Mouse (Mus musculus) embryonic facial prominence, embryonic 11.5 days (tissue): Measurements from ENCODE around the gene Litaf. TPM values are rescaled to one million over a fixed set of nuclear protein-coding genes. Genes with fewer than 3 reads are reported as not detected.

Source experiments
- ATAC-seq: fragments of 200-750 bp; cut with Nextera tagmentation; replicated peaks from 2 replicates; pipeline ENCODE4 v1.8.0; 2017; ENCODE audit warnings: low read depth; ENCODE audit not compliant: insufficient number of reproducible peaks, low FRiP score, low TSS enrichment
- DNase-seq: peaks from one replicate; pipeline ENCODE4 v3.0.0-alpha.2; 2015; ENCODE audit warnings: low spot score
- H3K27ac ChIP-seq: fragments of 300-500 bp; sonication (generic); replicated peaks from 2 replicates; pipeline ENCODE4 v1.5.1; 2014; ENCODE audit warnings: mild to moderate bottlenecking, low read depth, low read length, control low read depth
- H3K27me3 ChIP-seq: fragments of 300-500 bp; sonication (generic); 2 replicates; pipeline ENCODE4 v1.6.1; 2014; ENCODE audit warnings: mild to moderate bottlenecking, low read length, moderate library complexity, mixed read lengths; ENCODE audit not compliant: control insufficient read depth, insufficient read depth
- H3K36me3 ChIP-seq: fragments of 300-500 bp; sonication (generic); replicated peaks from 2 replicates; pipeline ENCODE4 v1.6.1; 2014; ENCODE audit warnings: low read depth, mild to moderate bottlenecking, low read length, moderate library complexity, mixed read lengths; ENCODE audit not compliant: control insufficient read depth, insufficient read depth
- H3K4me1 ChIP-seq: fragments of 300-500 bp; sonication (generic); 2 replicates; pipeline ENCODE4 v1.6.1; 2014; ENCODE audit warnings: low read length, mixed read lengths; ENCODE audit not compliant: control insufficient read depth, insufficient read depth
- H3K4me2 ChIP-seq: fragments of 300-500 bp; sonication (generic); 2 replicates; pipeline ENCODE4 v1.6.1; 2014; ENCODE audit warnings: low read depth, mild to moderate bottlenecking, control low read depth, low read length, moderate library complexity
- H3K4me3 ChIP-seq: fragments of 300-500 bp; sonication (generic); 2 replicates; pipeline ENCODE4 v1.5.1; 2014; ENCODE audit warnings: low read depth, low read length, control low read depth
- H3K9ac ChIP-seq: fragments of 300-500 bp; sonication (generic); replicated peaks from 2 replicates; pipeline ENCODE4 v1.6.1; 2014; ENCODE audit warnings: mild to moderate bottlenecking, control low read depth, low read length
- H3K9me3 ChIP-seq: fragments of 300-500 bp; sonication (generic); replicated peaks from 2 replicates; pipeline ENCODE4 v1.6.1; 2016; ENCODE audit warnings: mild to moderate bottlenecking, low read length, inconsistent platforms, mixed read lengths; ENCODE audit not compliant: control insufficient read depth
- WGBS: fragments of 180-500 bp; shearing (Covaris S2); extraction: QIAGEN DNeasy Blood & Tissue Kit; methylation state at CpG from one replicate; pipeline ENCODE4 v1.1.7; 2014; 5-methylcytosine and 5-hydroxymethylcytosine counted together
- polyA plus RNA-seq: library from polyadenylated mRNA; unstranded; fragments of >200 nt; fragmentation: Nextera tagmentation; extraction: Ambion mirVana; gene quantifications from 2 replicates; pipeline ENCODE4 v1.2.1, GENCODE M21; 2014

Litaf gene
- polyA plus RNA-seq, 1 experiment from 2014 or later, result 92.5 TPM

DNA sequence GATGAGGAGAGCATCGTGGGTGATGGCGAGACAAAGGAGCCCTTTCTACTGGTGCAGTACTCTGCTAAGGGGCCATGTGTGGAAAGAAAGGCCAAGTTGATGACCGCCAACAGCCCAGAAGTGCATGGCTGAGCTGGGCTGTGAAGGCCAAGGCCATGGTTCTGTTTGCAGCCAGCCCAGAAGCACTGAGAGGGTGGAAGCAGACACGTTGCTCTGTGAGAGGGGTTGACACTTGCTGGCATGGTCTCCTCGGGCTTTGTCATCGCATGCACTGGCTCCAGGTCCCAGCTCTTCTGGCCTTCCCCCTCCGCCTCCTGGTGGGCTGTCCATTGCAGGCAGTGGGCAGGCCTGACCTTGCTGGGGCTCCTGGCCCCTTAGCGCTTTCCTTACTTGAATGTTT, 6.5 kb upstream of the Litaf start:
- no peak overlapping the region for H3K9ac ChIP-seq
- H3K27me3 ChIP-seq, result no peaks in the 10 kb centered on the region
- 85% methylated on average over 8 of the region's 8 CpGs for WGBS
- peaks cover 12% of the 10 kb centered on the region for H3K36me3 ChIP-seq
- no peak overlapping the region for H3K27ac ChIP-seq
- no peak overlapping the region for H3K4me3 ChIP-seq
- H3K4me2 ChIP-seq, result no peak overlapping the region
- no peaks in the 10 kb centered on the region for H3K9me3 ChIP-seq
- no peak for DNase-seq
- ATAC-seq, result no peak
- peaks cover 15% of the 10 kb centered on the region for H3K4me1 ChIP-seq

DNA sequence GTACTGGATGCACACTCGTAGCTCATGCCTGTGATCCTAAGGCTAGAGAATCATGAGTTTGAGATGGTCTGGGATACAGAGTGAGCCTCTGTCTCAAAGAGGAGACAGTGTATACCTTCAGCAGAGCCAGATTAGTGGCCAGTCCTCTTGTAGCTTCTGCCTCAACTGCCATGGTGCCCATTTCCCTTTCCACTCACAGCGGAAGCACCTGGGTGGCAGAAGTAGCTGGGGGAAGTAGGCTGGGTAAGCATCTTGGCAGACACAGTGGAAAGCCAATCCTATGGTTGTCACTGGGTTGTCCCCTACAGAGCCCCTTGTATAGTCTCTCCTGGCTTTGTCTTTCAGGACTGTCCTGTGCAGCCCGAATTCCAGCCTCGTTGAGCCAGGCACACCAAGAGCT, 5.9 kb upstream of the Litaf start:
- 94% methylated on average over 4 of the region's 4 CpGs for WGBS
- ATAC-seq, result no peak
- H3K9ac ChIP-seq, result no peak overlapping the region
- H3K4me3 ChIP-seq, result no peak overlapping the region
- H3K27ac ChIP-seq, result no peak overlapping the region
- H3K27me3 ChIP-seq, result no peaks in the 10 kb centered on the region
- peaks cover 12% of the 10 kb centered on the region for H3K36me3 ChIP-seq
- H3K4me1 ChIP-seq, result peaks cover 15% of the 10 kb centered on the region
- no peaks in the 10 kb centered on the region for H3K9me3 ChIP-seq
- DNase-seq, result no peak
- H3K4me2 ChIP-seq, result no peak overlapping the region

DNA sequence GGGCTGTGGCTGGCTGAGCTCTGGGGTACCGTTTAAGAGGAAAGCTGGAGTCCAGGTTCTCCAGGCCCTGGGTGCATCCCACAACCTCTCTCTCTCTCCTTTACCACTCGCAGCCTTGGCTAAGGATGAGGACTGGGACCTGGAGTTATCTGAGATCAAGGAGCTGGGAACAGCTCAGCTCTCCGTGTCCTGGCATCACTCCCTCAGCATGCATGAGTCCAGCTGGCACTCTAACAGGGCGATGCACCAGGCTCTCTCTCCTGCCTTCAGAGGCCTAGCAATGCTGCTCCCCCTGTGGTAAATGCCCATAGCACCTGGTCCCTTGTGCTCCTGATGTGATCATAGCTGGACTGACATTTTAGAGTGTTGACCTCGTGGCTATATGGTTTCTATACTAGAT, 5.2 kb upstream of the Litaf start:
- Histone ChIP-seq H3K9me3 (no peaks in the 10 kb centered on the region), H3K27me3 (no peaks in the 10 kb centered on the region), H3K9ac (no peak overlapping the region), H3K27ac (no peak overlapping the region), H3K4me1 (peaks cover 15% of the 10 kb centered on the region), H3K36me3 (peaks cover 12% of the 10 kb centered on the region), H3K4me3 (no peak overlapping the region), H3K4me2 (no peak overlapping the region)
- 88% methylated on average over 5 of the region's 5 CpGs for WGBS
- ATAC-seq, result no peak
- DNase-seq, result no peak

DNA sequence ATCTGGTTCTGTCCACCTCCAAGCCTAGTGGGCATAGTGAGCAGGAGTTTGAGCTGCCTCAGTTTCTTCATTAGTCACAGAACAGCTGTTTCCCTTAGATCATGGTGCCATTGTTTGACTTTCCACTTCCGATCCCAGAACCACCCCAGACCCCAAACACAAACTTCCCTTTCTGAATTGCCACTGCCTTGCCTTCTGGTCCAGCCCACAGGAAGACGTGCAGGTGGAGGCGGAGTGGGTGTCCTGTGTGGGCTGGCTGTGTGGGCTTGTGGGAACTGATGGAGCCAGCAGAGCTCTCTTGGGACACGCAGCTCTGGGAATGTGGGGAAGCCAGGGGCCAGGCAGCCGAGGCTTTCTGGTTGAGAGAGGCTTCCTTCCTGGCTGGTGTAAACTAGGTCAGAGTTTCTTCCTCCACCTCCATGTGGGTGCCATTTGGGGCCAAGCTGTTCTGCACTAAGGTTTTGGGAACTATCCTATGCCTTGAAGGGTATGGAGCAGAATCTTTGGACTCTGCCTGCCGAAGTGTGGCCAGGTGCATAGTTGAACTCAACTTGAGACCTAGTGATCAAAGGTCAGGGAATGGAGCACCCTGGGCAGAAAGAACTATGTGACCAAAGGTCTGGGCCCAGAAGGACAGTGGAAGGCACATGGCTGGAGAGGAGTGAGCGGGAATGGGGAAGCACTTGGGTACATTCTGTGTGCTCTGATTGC, 3.9 kb upstream of the Litaf start:
- H3K9me3 ChIP-seq, result no peaks in the 10 kb centered on the region
- no peaks in the 10 kb centered on the region for H3K27me3 ChIP-seq
- H3K9ac ChIP-seq, result no peak overlapping the region
- H3K4me3 ChIP-seq, result no peak overlapping the region
- DNase-seq, result no peak
- H3K36me3 ChIP-seq, result peaks cover 12% of the 10 kb centered on the region
- H3K27ac ChIP-seq, result no peak overlapping the region
- no peak overlapping the region; the same call in 1 of the 2 replicates for H3K4me2 ChIP-seq
- ATAC-seq, result no peak
- H3K4me1 ChIP-seq, result peaks cover 15% of the 10 kb centered on the region
- 79% methylated on average over 7 of the region's 7 CpGs for WGBS

DNA sequence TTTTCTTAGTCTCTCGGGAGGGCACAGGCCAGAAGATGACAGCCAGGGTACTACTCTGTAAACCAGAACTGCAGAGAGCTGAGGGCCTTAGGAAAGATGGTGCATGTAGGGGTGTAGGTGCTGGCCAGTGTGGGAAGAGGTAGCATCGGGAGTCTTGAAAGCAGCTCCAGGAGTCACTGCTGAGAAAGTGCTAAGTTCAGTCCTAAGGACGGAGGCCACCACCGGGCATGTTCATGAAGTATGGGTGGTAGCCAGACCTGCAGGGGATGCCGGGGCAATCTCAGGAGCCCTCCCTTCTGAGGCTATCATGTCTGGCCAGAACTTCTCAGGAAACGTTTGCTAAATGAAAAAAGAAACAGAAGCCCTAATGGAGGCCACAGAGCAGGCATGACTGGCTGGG, 3.3 kb upstream of the Litaf start:
- no peak overlapping the region; the same call in 1 of the 2 replicates for H3K4me3 ChIP-seq
- H3K4me1 ChIP-seq, result peaks cover 15% of the 10 kb centered on the region
- no peaks in the 10 kb centered on the region for H3K27me3 ChIP-seq
- no peak overlapping the region for H3K27ac ChIP-seq
- H3K9ac ChIP-seq, result no peak overlapping the region
- ATAC-seq (no peak), DNase-seq (no peak)
- H3K36me3 ChIP-seq, result peaks cover 12% of the 10 kb centered on the region
- H3K9me3 ChIP-seq, result no peaks in the 10 kb centered on the region
- no peak overlapping the region; the same call in 1 of the 2 replicates for H3K4me2 ChIP-seq
- WGBS, result 80% methylated on average over 6 of the region's 6 CpGs

DNA sequence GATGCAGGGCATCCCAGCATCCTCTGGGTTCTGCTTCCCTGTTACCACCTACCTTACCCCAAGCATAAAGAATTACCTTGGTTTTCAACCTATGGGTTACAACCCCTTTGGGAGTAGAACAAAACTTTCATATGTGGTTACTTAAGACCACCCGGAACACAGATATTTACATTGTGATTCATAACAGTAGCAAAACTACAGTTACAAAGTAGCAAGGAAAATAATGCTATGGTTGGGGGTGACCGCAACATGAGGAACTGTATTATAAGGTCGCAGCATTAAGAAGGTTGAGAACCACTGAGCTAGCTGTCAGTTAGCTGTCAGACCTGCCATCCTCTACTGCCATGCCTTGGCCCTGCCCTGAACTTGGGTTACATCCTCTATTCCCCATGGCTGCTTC, 2.7 kb upstream of the Litaf start:
- no peak overlapping the region for H3K9ac ChIP-seq
- WGBS, result 91% methylated on average over 3 of the region's 3 CpGs
- peaks cover 15% of the 10 kb centered on the region for H3K4me1 ChIP-seq
- ATAC-seq, result no peak
- H3K4me2 ChIP-seq, result no peak overlapping the region
- no peak overlapping the region for H3K27ac ChIP-seq
- peaks cover 7% of the 10 kb centered on the region for H3K36me3 ChIP-seq
- H3K4me3 ChIP-seq, result no peak overlapping the region
- no peak for DNase-seq
- H3K27me3 ChIP-seq, result no peaks in the 10 kb centered on the region
- no peaks in the 10 kb centered on the region for H3K9me3 ChIP-seq

DNA sequence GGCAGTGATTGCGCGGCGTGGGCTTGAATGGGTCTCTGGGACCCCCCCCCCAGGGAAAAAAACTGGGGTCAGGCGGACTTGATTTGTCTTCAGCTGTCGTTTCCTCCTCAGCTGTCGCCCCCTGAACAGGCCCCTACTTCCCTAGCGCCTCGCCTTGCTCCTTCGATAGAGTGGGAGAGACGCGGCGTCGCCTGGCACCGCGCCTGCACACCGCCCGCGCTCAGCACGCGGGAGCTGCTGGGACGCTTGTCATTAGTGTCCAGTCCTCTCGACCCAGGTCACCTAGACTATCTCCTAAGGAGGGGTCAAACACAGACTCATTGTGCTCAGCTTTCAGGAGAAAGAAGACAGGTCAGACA, 855 bp upstream of the Litaf start:
- H3K9me3 ChIP-seq, result no peaks in the 10 kb centered on the region
- no peaks in the 10 kb centered on the region for H3K27me3 ChIP-seq
- H3K4me3 ChIP-seq, result peak overlapping the region; percentile 88
- 0% methylated on average over 22 of the region's 22 CpGs for whole genome bisulfite sequencing
- H3K9ac ChIP-seq, result peak overlapping the region; percentile 98
- peak; percentile 74 for DNase-seq
- no peaks in the 10 kb centered on the region for H3K36me3 ChIP-seq
- ATAC-seq, result peak; percentile 44
- H3K4me2 ChIP-seq, result peak overlapping the region; percentile 85
- H3K4me1 ChIP-seq, result peaks cover 18% of the 10 kb centered on the region
- peak overlapping the region; percentile 91 for H3K27ac ChIP-seq

DNA sequence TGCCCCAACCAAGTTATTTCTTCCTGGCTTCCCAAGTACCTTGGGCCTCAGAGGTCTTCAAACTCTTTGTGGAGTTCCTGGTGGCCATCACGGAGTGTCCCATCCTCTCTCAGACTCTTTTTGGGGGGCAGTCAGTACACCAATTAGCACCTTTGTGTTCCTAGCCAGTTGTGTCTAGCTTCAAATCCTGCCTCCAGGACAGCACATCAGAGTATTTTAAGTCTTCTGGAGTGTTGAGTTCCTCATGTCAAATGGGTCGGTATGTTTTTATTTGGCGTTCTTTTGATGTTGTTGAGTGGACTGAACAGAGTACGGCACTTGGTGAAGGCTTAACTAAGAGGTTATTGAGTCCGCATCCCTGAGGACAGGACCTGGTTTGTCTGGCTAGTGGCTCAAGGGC, 526 bp downstream of the Litaf start:
- ATAC-seq (no peak), DNase-seq (no peak)
- H3K4me2 ChIP-seq, result peak overlapping the region; percentile 32; the same call in 1 of the 2 replicates
- no peaks in the 10 kb centered on the region for H3K9me3 ChIP-seq
- H3K27me3 ChIP-seq, result no peaks in the 10 kb centered on the region
- 58% methylated on average over 5 of the region's 5 CpGs for WGBS
- no peaks in the 10 kb centered on the region for H3K36me3 ChIP-seq
- H3K27ac ChIP-seq, result no peak overlapping the region
- peak overlapping the region; percentile 98 for H3K9ac ChIP-seq
- H3K4me3 ChIP-seq, result peak overlapping the region; percentile 88
- H3K4me1 ChIP-seq, result peaks cover 18% of the 10 kb centered on the region
